Mouse (Mus musculus) myocyte (in vitro differentiated cells): Measurements from ENCODE around the gene Lipe. TPM values are rescaled to one million over a fixed set of nuclear protein-coding genes. Genes with fewer than 3 reads are reported as not detected.

Experiments
- H3K27me3 ChIP-seq: one replicate; pipeline ENCODE4 v1.6.1; 2011; ENCODE audit not compliant: control insufficient read depth, insufficient read depth, insufficient read length
- H3K36me3 ChIP-seq: one replicate; pipeline ENCODE4 v1.6.1; 2011; ENCODE audit not compliant: control insufficient read depth, insufficient read depth
- H3K4me2 ChIP-seq: one replicate; pipeline ENCODE4 v1.6.1; 2011; ENCODE audit warnings: low read depth, control low read depth
- H3K4me3 ChIP-seq: one replicate; pipeline ENCODE4 v1.5.1; 2011; ENCODE audit warnings: mild to moderate bottlenecking, control low read depth, moderate library complexity
- H3K79me2 ChIP-seq: one replicate; pipeline ENCODE4 v1.6.1; 2011; ENCODE audit not compliant: control insufficient read depth, insufficient read depth
- H3ac ChIP-seq: one replicate; pipeline ENCODE4 v1.6.1; 2011; ENCODE audit not compliant: control insufficient read depth, insufficient read length
- CEBPB ChIP-seq: IDR thresholded peaks from 2 replicates; pipeline ENCODE4 v1.6.1; 2011; ENCODE audit warnings: mild to moderate bottlenecking, moderate library complexity; ENCODE audit not compliant: poor library complexity, insufficient read depth, severe bottlenecking
- E2F4 ChIP-seq: IDR thresholded peaks from one replicate; pipeline ENCODE4 v1.6.1; 2011; ENCODE audit warnings: mild to moderate bottlenecking, control low read depth, moderate library complexity; ENCODE audit not compliant: insufficient read depth
- MAX ChIP-seq: IDR thresholded peaks from one replicate; pipeline ENCODE4 v1.6.1; 2011; ENCODE audit warnings: low read depth, mild to moderate bottlenecking, control low read depth
- MYOD1 ChIP-seq, 3 experiments: IDR thresholded peaks; one replicate each; pipeline ENCODE4 v1.6.1; 2011; ENCODE audit warnings: control low read depth in 2 of 3, low read depth in 2 of 3, mild to moderate bottlenecking in 2 of 3, moderate library complexity in 1 of 3; ENCODE audit not compliant: insufficient read length in 2 of 3, control insufficient read depth in 1 of 3
- MYOG ChIP-seq, 3 experiments: IDR thresholded peaks; one replicate each; pipeline ENCODE4 v1.6.1; 2011; ENCODE audit warnings: control low read depth in 2 of 3, low read depth in 2 of 3, mild to moderate bottlenecking in 2 of 3; ENCODE audit not compliant: insufficient read length in 2 of 3, control insufficient read depth in 1 of 3, insufficient read depth in 1 of 3
- POLR2A ChIP-seq: IDR thresholded peaks from one replicate; pipeline ENCODE4 v1.6.1; 2011; ENCODE audit warnings: low read depth, mild to moderate bottlenecking, control low read depth, moderate library complexity; ENCODE audit not compliant: insufficient read length
- POLR2AphosphoS2 ChIP-seq: IDR thresholded peaks from one replicate; pipeline ENCODE4 v1.6.1; 2011; ENCODE audit warnings: low read depth, control low read depth; ENCODE audit not compliant: insufficient read length
- REST ChIP-seq: IDR thresholded peaks from one replicate; pipeline ENCODE4 v1.6.1; 2011; ENCODE audit warnings: mild to moderate bottlenecking, control low read depth, moderate library complexity; ENCODE audit not compliant: insufficient read depth, insufficient read length
- SRF ChIP-seq: IDR thresholded peaks from one replicate; pipeline ENCODE4 v1.6.1; 2011; ENCODE audit warnings: low read depth; ENCODE audit not compliant: control insufficient read depth, insufficient read length
- TCF12 ChIP-seq: IDR thresholded peaks from one replicate; pipeline ENCODE4 v1.6.1; 2011; ENCODE audit warnings: mild to moderate bottlenecking, control low read depth; ENCODE audit not compliant: poor library complexity, insufficient read depth, severe bottlenecking
- TCF3 ChIP-seq: IDR thresholded peaks from one replicate; pipeline ENCODE4 v1.6.1; 2011; ENCODE audit warnings: low read depth, control low read depth; ENCODE audit not compliant: insufficient read length
- USF1 ChIP-seq: IDR thresholded peaks from one replicate; pipeline ENCODE4 v1.6.1; 2011; ENCODE audit warnings: low read depth, mild to moderate bottlenecking, control low read depth, moderate library complexity
- polyA plus RNA-seq: library from polyadenylated mRNA; unstranded; fragments of >200 nt; fragmentation: generic; extraction: Trizol; gene quantifications from one replicate; pipeline ENCODE4 v1.2.1, GENCODE M21; 2012; ENCODE audit warnings: missing spikeins

Gene Lipe
- polyA plus RNA-seq, 1 experiment: 3.8 TPM

GRCm38 (mm10) chr7:25436226-25436625 lies 37.7 kb upstream of the Lipe start:
- Histone ChIP-seq H3K79me2 (no peaks in the 10 kb centered on the region), H3ac (no peak overlapping the region), H3K4me3 (no peak overlapping the region), H3K36me3 (no peaks in the 10 kb centered on the region), H3K27me3 (no peaks in the 10 kb centered on the region), H3K4me2 (no peak overlapping the region)
- no peak for TF ChIP-seq MAX
- TF ChIP-seq USF1: no peak
- TF ChIP-seq MYOD1 (IDR thresholded peaks at IDR 0.05; ENCODE audit: control insufficient read depth in 1 of 3, insufficient read length in 2 of 3, low read depth in 2 of 3): no peak
- no peak for TF ChIP-seq POLR2AphosphoS2

- TF ChIP-seq SRF (no peak), REST (no peak), MYOG (IDR thresholded peaks at IDR 0.05; ENCODE audit: control insufficient read depth in 1 of 3, insufficient read depth in 1 of 3, insufficient read length in 2 of 3, low read depth in 2 of 3) (no peak), POLR2A (no peak), TCF12 (no peak), USF1 (no peak), E2F4 (no peak), CEBPB (no peak), MAX (no peak), TCF3 (no peak), POLR2AphosphoS2 (no peak), MYOD1 (IDR thresholded peaks at IDR 0.05; ENCODE audit: control insufficient read depth in 1 of 3, insufficient read length in 2 of 3, low read depth in 2 of 3) (no peak)
- H3ac ChIP-seq: no peak overlapping the region
Observed at GRCm38 (mm10) chr7:25435546-25435851, 37.0 kb upstream of the Lipe start.

GRCm38 (mm10) chr7:25434654-25435545 lies 36.4 kb upstream of the Lipe start:
- Histone ChIP-seq H3K27me3 (no peaks in the 10 kb centered on the region), H3ac (no peak overlapping the region), H3K4me3 (no peak overlapping the region), H3K36me3 (no peaks in the 10 kb centered on the region), H3K4me2 (no peak overlapping the region), H3K79me2 (no peaks in the 10 kb centered on the region)
- TF ChIP-seq CEBPB: no peak
- no peak for TF ChIP-seq MAX
- no peak for TF ChIP-seq TCF12
- TF ChIP-seq POLR2A: no peak
- no peak for TF ChIP-seq E2F4
- no peak for TF ChIP-seq USF1
- TF ChIP-seq REST: no peak
- TF ChIP-seq SRF: no peak
- TF ChIP-seq POLR2AphosphoS2: no peak
- no peak for TF ChIP-seq MYOD1 (IDR thresholded peaks at IDR 0.05; ENCODE audit: control insufficient read depth in 1 of 3, insufficient read length in 2 of 3, low read depth in 2 of 3)
- TF ChIP-seq TCF3: no peak
- TF ChIP-seq MYOG (IDR thresholded peaks at IDR 0.05; ENCODE audit: control insufficient read depth in 1 of 3, insufficient read depth in 1 of 3, insufficient read length in 2 of 3, low read depth in 2 of 3): no peak

More at GRCm38 (mm10) chr7:25435546-25435851, 37.0 kb upstream of the Lipe start:
- Histone ChIP-seq H3K79me2 (no peaks in the 10 kb centered on the region), H3K4me3 (no peak overlapping the region), H3K36me3 (no peaks in the 10 kb centered on the region), H3K4me2 (no peak overlapping the region), H3K27me3 (no peaks in the 10 kb centered on the region)

GRCm38 (mm10) chr7:25433781-25434560 lies 35.5 kb upstream of the Lipe start:
- H3K4me2 ChIP-seq: no peak overlapping the region
- H3K4me3 ChIP-seq: no peak overlapping the region
- TF ChIP-seq SRF: no peak
- TF ChIP-seq CEBPB: no peak
- H3K79me2 ChIP-seq: no peaks in the 10 kb centered on the region
- no peaks in the 10 kb centered on the region for H3K36me3 ChIP-seq
- H3ac ChIP-seq: no peak overlapping the region
- no peaks in the 10 kb centered on the region for H3K27me3 ChIP-seq

GRCm38 (mm10) chr7:25433007-25433541 lies 34.6 kb upstream of the Lipe start:
- H3ac ChIP-seq: no peak overlapping the region
- H3K4me3 ChIP-seq: no peak overlapping the region
- H3K36me3 ChIP-seq: no peaks in the 10 kb centered on the region
- TF ChIP-seq E2F4: no peak
- no peaks in the 10 kb centered on the region for H3K79me2 ChIP-seq
- H3K27me3 ChIP-seq: no peaks in the 10 kb centered on the region
- H3K4me2 ChIP-seq: no peak overlapping the region
